In the genomic region with DNA sequence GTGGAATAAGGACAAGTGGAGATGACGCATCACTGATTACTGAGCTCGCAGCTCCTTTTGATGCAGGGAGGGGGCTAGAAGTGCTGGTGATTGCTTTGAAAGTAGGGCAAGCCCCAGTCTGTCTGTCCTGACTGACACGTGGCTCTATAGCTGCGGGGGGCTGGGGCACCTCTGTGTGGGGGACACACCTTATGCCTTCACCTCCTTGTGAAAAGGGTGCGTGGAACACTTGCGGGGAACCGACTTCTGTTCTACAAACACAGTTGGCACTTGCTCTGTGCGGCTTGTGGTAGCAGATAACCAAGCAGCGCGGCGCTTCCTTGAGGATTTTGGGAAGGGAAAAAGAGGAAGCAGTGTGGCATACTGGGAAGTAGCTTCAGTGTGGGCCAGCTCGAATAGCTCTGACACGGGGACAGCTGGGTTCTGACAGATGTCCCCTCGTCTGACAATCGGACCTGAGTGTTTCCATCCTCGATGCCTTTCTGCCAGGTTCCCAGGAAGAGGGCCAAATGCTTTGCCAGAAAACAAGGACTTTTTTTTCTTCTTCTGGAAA, we compare ENCODE assay signal across 10 mouse cellular contexts.
DNase-seq lines count a peak whose midpoint lies in the region; ATAC-seq and TF ChIP-seq lines count a peak whose summit lies in the region.
"Had no signal": no experiment of that assay in that cellular context is flagged by ENCODE, and none has a peak within 500 bp of the region (broad histone marks: within the 10 kb centered on the region; RNA-seq: fewer than 3 reads in every experiment).

No protein-coding gene starts in this region.

- H3K4me3 ChIP-seq in forebrain, embryonic 14.5 days (ENCODE audit: low read depth, low read length) = no peak overlapping the region
- no peak overlapping the region for H3K4me3 ChIP-seq in forebrain, embryonic 10.5 days
- H3K4me3 ChIP-seq in hindbrain, embryonic 16.5 days (ENCODE audit: low read length) = no peak overlapping the region
- H3K4me3 ChIP-seq in hindbrain, embryonic 10.5 days = no peak overlapping the region
- H3K4me3 ChIP-seq in embryonic facial prominence, embryonic 14.5 days (ENCODE audit: low read depth, low read length) = no peak overlapping the region

- peak; percentile 38; the same call in 1 of the 2 replicates for ATAC-seq in forebrain, embryonic 14.5 days
- ATAC-seq in hindbrain, embryonic 16.5 days = peak; percentile 25; the same call in 1 of the 2 replicates
- ATAC-seq in embryonic facial prominence, embryonic 14.5 days (ENCODE audit: low read depth) = no peak

- no peaks in the 10 kb centered on the region for H3K27me3 ChIP-seq in forebrain, embryonic 14.5 days (replicated peaks; ENCODE audit: control insufficient read depth, insufficient read depth, low read length)
- H3K27me3 ChIP-seq in forebrain, embryonic 10.5 days (ENCODE audit: poor library complexity, severe bottlenecking) = no peaks in the 10 kb centered on the region
- H3K27me3 ChIP-seq in hindbrain, embryonic 16.5 days (replicated peaks; ENCODE audit: control insufficient read depth, insufficient read depth, low read length) = no peaks in the 10 kb centered on the region
- H3K27me3 ChIP-seq in hindbrain, embryonic 10.5 days (ENCODE audit: insufficient read depth, poor library complexity, severe bottlenecking) = no peaks in the 10 kb centered on the region
- no peaks in the 10 kb centered on the region for H3K27me3 ChIP-seq in embryonic facial prominence, embryonic 14.5 days (replicated peaks; ENCODE audit: control insufficient read depth, insufficient read depth, low read length)

- WGBS in forebrain, embryonic 14.5 days = 78% methylated on average over 16 of the region's 16 CpGs
- 83% methylated on average over 16 of the region's 16 CpGs for WGBS in forebrain, embryonic 10.5 days
- WGBS in hindbrain, embryonic 16.5 days = 61% methylated on average over 16 of the region's 16 CpGs
- 77% methylated on average over 16 of the region's 16 CpGs for WGBS in hindbrain, embryonic 10.5 days
- 61% methylated on average over 16 of the region's 16 CpGs for WGBS in embryonic facial prominence, embryonic 14.5 days

- no peak overlapping the region for H3K4me2 ChIP-seq in forebrain, embryonic 14.5 days (ENCODE audit: low read length)
- no peak overlapping the region for H3K4me2 ChIP-seq in hindbrain, embryonic 16.5 days (ENCODE audit: low read length)
- no peak overlapping the region for H3K4me2 ChIP-seq in embryonic facial prominence, embryonic 14.5 days (ENCODE audit: low read depth, low read length)

- H3K36me3 ChIP-seq in forebrain, embryonic 14.5 days (ENCODE audit: control insufficient read depth, insufficient read depth, low read length) = no peaks in the 10 kb centered on the region
- H3K36me3 ChIP-seq in forebrain, embryonic 10.5 days (replicated peaks) = no peaks in the 10 kb centered on the region
- H3K36me3 ChIP-seq in hindbrain, embryonic 16.5 days (ENCODE audit: control insufficient read depth, insufficient read depth, low read length) = no peaks in the 10 kb centered on the region
- no peaks in the 10 kb centered on the region for H3K36me3 ChIP-seq in hindbrain, embryonic 10.5 days
- H3K36me3 ChIP-seq in embryonic facial prominence, embryonic 14.5 days (ENCODE audit: control insufficient read depth, insufficient read depth, low read length) = no peaks in the 10 kb centered on the region

- H3K9ac ChIP-seq in forebrain, embryonic 14.5 days (ENCODE audit: low read length) = no peak overlapping the region
- no peak overlapping the region for H3K9ac ChIP-seq in hindbrain, embryonic 16.5 days (ENCODE audit: low read depth, low read length)
- H3K9ac ChIP-seq in embryonic facial prominence, embryonic 14.5 days (ENCODE audit: low read depth, low read length) = no peak overlapping the region

- peak; percentile 39 for DNase-seq in forebrain, embryonic 14.5 days (ENCODE audit: low spot score)
- DNase-seq in forebrain, embryonic 10.5 days (ENCODE audit: extremely low spot score, low spot score) = no peak
- no peak for DNase-seq in hindbrain, embryonic 10.5 days (ENCODE audit: low spot score)
- DNase-seq in brain, embryonic 14.5 days (ENCODE audit: low read depth) = peak; percentile 68
- no peak for DNase-seq in embryonic facial prominence, embryonic 14.5 days (ENCODE audit: low spot score)
- no peak for DNase-seq in kidney, postnatal 10 days
- DNase-seq in kidney, adult 18-20 months = no peak
- DNase-seq: adrenal gland, adult 2 months; liver had no signal

- peak overlapping the region; percentile 44 for H3K27ac ChIP-seq in forebrain, embryonic 14.5 days (ENCODE audit: low read depth, low read length)
- H3K27ac ChIP-seq in forebrain, embryonic 10.5 days = no peak overlapping the region
- no peak overlapping the region; the same call in 1 of the 2 replicates for H3K27ac ChIP-seq in hindbrain, embryonic 16.5 days (ENCODE audit: low read depth, low read length)
- no peak overlapping the region for H3K27ac ChIP-seq in hindbrain, embryonic 10.5 days
- peak overlapping the region; percentile 63 for H3K27ac ChIP-seq in embryonic facial prominence, embryonic 14.5 days (replicated peaks; ENCODE audit: low read depth, low read length)

- TF ChIP-seq CTCF in brain, embryonic 14.5 days (IDR thresholded peaks at IDR 0.05; ENCODE audit: borderline replicate concordance, extremely low read depth, insufficient read depth, insufficient read length) = no peak

- H3K4me1 ChIP-seq in forebrain, embryonic 14.5 days (ENCODE audit: control insufficient read depth, insufficient read depth, low read length) = peaks cover 22% of the 10 kb centered on the region
- H3K4me1 ChIP-seq in forebrain, embryonic 10.5 days = peaks cover 15% of the 10 kb centered on the region
- H3K4me1 ChIP-seq in hindbrain, embryonic 16.5 days (ENCODE audit: control insufficient read depth, insufficient read depth, low read depth, low read length) = peaks cover 18% of the 10 kb centered on the region
- peaks cover 22% of the 10 kb centered on the region for H3K4me1 ChIP-seq in hindbrain, embryonic 10.5 days (replicated peaks)
- peaks cover 27% of the 10 kb centered on the region for H3K4me1 ChIP-seq in embryonic facial prominence, embryonic 14.5 days (ENCODE audit: control insufficient read depth, insufficient read depth, low read length)

- no peaks in the 10 kb centered on the region for H3K9me3 ChIP-seq in forebrain, embryonic 14.5 days (replicated peaks; ENCODE audit: control insufficient read depth, low read length)
- no peaks in the 10 kb centered on the region for H3K9me3 ChIP-seq in forebrain, embryonic 10.5 days
- no peaks in the 10 kb centered on the region for H3K9me3 ChIP-seq in hindbrain, embryonic 16.5 days (ENCODE audit: control insufficient read depth, low read length)
- no peaks in the 10 kb centered on the region for H3K9me3 ChIP-seq in hindbrain, embryonic 10.5 days
- no peaks in the 10 kb centered on the region for H3K9me3 ChIP-seq in embryonic facial prominence, embryonic 14.5 days (ENCODE audit: control insufficient read depth, low read length)

- no peak for TF ChIP-seq POLR2A in brain, embryonic 14.5 days (IDR thresholded peaks at IDR 0.05; ENCODE audit: borderline replicate concordance, extremely low read depth, insufficient read depth, insufficient read length, poor library complexity, severe bottlenecking)

Comparison
In these comparisons a context has a peak if more than half of its experiments do, and no peak if none do; other contexts are left out.
1. DNase-seq: peak in forebrain, embryonic 14.5 days (single experiment) and brain, embryonic 14.5 days (single experiment); none in forebrain, embryonic 10.5 days (single experiment), hindbrain, embryonic 10.5 days (single experiment), embryonic facial prominence, embryonic 14.5 days (single experiment), kidney, postnatal 10 days (single experiment) and kidney, adult 18-20 months (single experiment).
2. H3K27ac ChIP-seq: peak in forebrain, embryonic 14.5 days (single experiment) and embryonic facial prominence, embryonic 14.5 days (single experiment); none in forebrain, embryonic 10.5 days (single experiment), hindbrain, embryonic 16.5 days (single experiment) and hindbrain, embryonic 10.5 days (single experiment).